Mouse (Mus musculus): ENCODE data around the gene Washc4. TPM values are rescaled to one million over a fixed set of nuclear protein-coding genes. Genes with fewer than 3 reads are reported as not detected.

Gene Washc4
- total RNA-seq (2023): 10 to 100 TPM; 45.8 to 53.7 TPM

DNA sequence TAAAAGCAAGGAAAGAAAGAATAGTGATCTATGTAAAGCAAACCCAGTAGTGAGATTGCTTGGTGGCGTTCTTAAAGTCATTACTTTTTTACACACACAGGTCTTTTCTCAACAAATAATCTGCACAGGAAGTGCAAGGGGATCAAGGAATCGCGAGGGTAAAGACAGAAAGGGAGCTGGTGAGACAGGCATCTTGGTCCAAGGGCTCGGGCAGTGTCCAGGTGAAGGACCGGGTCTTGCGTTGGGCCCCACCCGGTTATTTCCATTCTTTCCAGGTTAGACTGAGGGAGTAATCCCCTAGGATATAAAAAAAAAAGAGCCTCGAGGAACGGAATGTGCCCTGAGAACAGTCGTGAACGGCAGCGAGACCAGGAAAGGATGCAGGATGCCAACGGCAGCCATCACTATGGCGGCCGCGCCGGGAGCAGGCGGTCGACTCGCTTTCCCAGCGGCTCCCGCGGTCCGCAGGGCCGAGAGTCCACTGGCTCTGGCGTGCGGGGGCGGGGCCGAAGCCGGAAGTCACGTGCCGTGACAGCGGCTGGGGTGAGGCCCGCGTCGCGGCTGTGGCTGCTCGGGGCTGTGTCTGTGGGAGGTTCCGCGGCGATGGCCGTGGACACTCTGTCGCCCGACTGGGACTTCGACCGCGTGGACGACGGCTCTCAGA, at the start of gene Washc4:
Washc4 (plus strand) TSS at position 314 of the 664 bp plus-strand sequence.

GRCm38 (mm10) chr10:83533910-83534283, 9.7 kb upstream of the Washc4 start, which contains the start of gene Aldh1l2:
Gene Aldh1l2 (minus strand): TSS chr10:83534140.

Other genes with a start within 250 kb of the Washc4 start
- gene Slc41a2, start 205.9 kb upstream of the Washc4 start, total RNA-seq (2023): 1 to 10 TPM in 1 of 2 experiments, under 1 TPM in 1; 0.30 to 4.1 TPM
- gene D10Wsu102e, start 183.5 kb upstream of the Washc4 start, total RNA-seq (2023): 1 to 10 TPM; 2.8 to 3.1 TPM
- gene Aldh1l2, start 9.6 kb upstream of the Washc4 start, total RNA-seq (2023): not detected
- gene Appl2, start 105.0 kb downstream of the Washc4 start, total RNA-seq (2023): 10 to 100 TPM; 95.3 to 99.4 TPM
- 1 to 10 TPM in 1 of 2 experiments, under 1 TPM in 1; 0.65 to 1.7 TPM for gene 1500009L16Rik, start 179.1 kb downstream of the Washc4 start, total RNA-seq (2023)